Mouse (Mus musculus) c-Kit-positive CD71-positive TER-119-positive erythroid progenitor cells, embryonic 14.5 days (primary cell): ENCODE results near the gene AI854703.
"Not testable (repeated sequence)": the region's sequence is repeated elsewhere in the genome, so short reads cannot be mapped to it uniquely, and the experiment has no call there.

ENCODE experiments used
- DNase-seq: peaks from one replicate; pipeline ENCODE4 v3.0.0-alpha.2; 2013; ENCODE audit warnings: low spot score

The AI854703 gene

GRCm38 (mm10) chr6:48614756-48615155, 11.8 kb upstream of the AI854703 start:
- DNase-seq = no peak

DNA sequence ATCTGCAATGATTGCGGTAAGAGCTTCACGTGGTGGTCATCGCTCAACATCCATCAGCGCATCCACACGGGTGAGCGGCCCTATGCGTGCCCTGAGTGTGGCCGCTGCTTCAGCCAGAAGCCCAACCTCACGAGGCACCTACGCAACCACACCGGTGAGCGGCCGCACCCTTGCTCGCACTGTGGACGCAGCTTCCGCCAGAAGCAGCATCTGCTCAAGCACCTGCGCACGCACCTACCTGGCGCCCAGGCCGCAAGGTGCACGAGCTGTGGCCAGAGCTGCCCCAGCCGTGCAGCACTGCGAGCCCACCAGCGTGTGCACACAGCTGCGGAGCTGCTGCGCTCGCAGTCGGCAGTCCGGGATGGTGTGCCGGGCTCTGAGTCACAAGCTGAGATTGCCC, 6.5 kb upstream of the AI854703 start:
- DNase-seq = no peak

DNA sequence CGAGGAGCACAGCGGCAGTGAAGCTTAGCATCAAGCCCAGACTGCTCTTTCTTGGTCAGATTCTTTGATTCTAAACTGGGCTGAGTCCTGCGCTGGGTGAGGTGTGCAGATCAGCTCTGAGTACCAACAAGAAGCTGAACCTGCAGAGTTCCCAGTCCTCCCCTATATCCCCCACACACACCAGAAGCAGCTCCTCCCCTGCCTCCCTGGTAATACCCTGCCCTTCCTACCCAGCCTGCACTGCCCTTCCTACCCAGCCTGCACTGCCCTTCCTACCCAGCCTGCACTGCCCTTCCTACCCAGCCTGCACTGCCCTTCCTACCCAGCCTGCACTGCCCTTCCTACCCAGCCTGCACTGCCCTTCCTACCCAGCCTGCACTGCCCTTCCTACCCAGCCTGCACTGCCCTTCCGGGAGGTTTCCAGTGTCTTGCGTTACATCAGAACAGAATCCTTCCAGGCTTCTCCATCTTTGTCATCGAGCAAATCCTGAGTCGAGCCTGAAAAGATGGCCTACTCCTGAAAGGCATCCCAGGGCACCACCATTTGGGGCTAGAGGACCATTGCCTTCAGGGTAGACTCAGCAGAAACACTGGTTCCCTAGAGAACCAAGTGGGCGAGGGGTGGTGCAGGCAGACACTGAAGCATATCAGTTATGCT, 4.2 kb upstream of the AI854703 start:
- not testable (repeated sequence) for DNase-seq

DNA sequence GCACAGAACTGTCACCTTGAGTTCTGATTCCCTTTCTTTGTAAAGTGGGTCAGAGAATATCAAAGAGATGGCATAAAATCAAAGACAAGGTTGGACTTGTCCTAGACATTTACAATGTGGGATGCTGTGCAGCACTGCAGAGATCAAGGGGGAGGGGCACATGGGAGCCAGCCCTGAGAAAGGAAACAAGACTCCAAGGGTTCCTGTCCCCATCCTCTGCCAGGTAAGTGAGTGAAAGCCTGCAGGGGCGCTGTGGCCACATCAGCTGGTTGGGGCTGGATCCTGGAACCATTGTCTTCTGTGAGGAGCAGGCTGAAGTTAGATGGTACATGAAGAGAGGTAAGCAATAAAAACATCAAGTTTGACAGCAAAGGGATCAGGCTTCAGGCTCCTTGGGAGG, 3.1 kb upstream of the AI854703 start:
- DNase-seq = no peak

DNA sequence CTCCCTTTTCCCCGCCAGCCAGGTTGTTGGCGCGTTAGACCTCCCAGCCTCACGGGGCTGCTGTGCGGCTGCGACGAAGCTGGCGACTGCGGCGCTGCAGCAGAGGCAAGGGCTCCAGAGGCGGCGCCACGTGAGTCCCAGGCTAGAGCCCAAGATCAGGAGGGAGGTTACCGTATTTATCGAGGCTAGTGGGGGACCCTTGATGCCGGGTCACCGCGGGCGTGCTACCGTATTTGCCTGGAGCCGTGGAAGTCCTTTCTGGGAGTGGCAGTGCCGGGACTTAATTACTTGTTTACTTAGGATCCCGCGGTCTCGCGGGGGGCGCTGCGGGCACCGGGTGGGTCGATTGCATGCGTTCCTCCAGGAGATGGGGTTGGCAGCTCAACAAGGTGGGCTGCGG, 420 bp downstream of the AI854703 start:
- no peak for DNase-seq

DNA sequence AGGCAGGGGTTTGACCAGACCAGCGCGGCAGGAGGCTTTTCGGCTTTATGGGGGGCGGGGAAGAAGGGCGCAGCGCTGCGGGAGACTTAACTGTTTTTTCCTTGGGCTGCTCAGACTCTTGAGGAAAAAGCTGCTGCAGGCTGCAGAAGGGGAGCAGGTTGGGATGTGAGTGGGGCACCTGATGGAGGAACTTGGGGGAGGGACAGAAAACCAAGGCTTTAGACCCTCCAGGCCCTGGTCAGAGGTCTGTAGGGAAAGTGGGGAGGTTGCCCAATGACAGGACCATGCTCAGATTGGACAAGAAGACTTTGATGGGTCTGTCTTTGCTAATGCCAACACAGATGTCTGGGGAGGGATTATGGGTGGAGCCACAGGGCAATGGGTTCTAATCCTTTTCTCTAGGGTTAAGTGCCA, 954 bp downstream of the AI854703 start:
- no peak for DNase-seq

GRCm38 (mm10) chr6:48628377-48628776, 1.8 kb downstream of the AI854703 start:
- no peak for DNase-seq

DNA sequence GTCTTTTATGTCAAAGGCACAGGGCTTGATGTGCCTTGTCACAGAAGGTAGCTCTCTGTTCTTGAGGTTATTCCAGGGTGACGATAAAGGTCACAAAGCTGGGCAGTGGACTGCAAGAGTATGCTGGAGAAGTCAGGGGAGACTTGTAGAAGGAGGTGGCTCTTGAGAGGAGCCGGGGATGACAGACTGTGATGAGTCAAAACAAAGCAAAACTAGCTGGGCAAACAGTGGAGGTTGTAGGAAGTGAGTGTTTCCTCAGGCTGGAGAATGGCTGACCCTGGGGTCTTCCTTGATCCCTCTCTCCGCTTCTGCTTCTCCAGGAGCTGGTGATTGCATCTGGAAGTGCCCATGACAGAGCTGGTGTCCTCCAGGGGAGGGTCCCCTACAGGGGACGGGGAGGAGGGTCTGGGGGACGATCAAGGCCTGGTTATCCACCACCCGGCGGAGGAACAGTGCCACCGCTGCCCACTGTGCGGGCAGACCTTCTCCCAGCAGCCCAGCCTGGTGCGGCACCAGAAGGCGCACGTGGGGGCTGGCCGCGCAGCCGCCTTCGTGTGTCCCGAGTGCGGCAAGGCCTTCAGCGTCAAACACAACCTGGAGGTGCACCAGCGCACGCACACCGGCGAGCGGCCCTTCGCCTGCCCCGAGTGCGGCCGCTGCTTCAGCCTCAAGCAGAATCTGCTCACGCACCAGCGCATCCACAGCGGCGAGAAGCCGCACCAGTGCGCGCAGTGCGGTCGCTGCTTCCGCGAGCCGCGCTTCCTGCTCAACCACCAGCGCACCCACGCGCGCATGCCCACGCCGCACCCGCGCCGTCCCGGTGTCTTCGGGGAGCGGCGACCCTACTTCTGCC, 2.5 kb downstream of the AI854703 start:
- no peak for DNase-seq

GRCm38 (mm10) chr6:48629661-48630034, 3.1 kb downstream of the AI854703 start:
- no peak for DNase-seq

DNA sequence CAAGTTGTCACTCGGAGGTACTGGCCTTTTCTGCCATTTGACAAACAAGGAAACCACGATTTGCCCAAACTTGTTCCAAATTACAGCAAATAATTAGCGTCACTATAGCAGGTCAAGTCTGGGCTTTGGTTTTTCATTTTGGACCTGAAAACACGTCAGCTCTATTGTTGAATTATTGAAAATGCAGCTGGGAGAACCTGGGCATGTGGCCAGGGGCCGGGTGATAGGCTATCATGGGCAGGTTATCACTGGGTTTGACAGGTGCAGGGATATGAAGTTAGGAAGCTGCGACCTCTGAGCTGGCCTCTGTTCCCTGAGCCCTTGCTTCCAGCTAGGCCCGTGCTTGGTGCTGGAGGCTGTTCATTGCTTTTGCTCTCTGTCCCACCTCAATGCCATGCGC, 4.3 kb downstream of the AI854703 start:
- no peak for DNase-seq

- no peak for DNase-seq
Observed at GRCm38 (mm10) chr6:48635105-48635504, 8.5 kb downstream of the AI854703 start.

- DNase-seq = no peak
Observed at GRCm38 (mm10) chr6:48636515-48636914, 10.0 kb downstream of the AI854703 start.

DNA sequence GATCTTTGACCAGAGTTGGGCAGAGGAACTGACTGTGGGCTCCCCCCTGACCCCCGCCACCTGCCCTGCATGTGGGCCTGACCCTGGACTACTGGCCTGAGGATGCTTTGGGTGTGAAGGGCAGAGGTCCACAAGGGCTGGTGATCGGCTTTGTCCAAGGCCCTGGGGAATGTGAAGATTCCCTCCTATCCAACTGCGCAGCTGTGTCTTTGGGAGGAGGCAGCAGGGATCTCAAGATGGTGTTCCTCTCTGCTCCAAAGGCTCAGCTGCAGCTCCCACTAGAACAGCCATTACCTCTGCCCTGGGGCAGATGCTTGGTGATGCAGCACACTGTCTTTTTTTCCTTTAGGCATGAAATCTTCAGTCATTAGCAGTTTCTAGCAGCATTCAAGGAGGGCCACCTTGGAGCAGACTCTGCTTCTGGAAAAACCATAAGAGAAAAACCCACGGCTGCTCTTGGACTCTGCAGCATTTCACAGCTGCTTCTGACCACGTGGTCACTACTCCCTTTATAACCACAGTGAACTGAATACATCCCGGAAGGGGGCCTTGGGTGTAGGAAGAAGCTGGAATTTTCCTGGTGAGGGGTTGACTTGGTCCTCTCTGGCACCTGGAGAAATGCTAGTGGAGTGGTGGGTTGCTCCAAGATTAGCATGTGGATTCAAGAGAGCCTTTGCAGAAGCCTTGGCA, 11.4 kb downstream of the AI854703 start:
- no peak for DNase-seq

DNA sequence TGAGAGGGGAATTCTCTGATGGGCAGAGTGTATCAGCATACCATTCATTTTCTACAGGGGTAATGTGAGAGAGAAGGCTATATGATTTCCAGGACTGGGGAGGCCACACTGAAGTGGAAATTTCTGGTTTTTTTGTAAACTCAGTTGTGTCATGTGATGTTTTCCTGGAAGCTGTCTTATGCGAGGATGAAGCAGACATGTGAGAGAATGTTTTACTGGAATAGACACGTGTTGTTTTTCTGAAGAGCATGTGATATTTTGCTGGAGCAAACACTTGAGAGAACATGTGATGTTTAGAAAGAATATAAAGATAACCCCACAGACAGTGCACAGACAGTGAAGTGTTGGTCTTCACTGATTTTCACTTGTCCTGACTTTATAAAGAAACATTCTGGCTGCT, 12.0 kb downstream of the AI854703 start:
- no peak for DNase-seq

GRCm38 (mm10) chr6:48641391-48641790, 14.8 kb downstream of the AI854703 start:
- DNase-seq = no peak

DNA sequence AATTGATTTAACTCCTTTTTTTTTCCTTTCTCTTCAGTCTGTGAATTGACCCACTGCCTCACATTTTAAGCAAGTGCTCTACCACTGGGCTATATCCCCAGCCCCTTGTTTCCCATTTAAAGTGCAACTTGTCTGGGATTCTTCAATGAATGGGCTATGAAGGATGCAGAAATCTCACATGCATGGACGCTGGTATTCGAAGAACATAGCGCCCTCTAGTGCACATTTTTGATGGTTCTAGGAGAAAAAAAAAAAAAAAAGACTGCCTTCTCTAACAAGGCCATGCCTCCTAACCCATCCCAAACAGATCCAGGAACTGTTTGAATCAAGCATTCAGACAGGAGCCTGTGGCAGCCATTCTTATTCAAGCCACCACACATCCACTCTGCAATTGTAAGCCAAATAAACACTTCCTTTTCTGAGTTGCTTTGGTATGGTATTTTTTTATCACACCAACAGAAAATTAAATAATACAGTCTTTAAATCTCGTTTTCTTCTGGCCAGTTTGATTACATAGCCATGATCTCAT, 16.3 kb downstream of the AI854703 start:
- peak; percentile 29 for DNase-seq

DNA sequence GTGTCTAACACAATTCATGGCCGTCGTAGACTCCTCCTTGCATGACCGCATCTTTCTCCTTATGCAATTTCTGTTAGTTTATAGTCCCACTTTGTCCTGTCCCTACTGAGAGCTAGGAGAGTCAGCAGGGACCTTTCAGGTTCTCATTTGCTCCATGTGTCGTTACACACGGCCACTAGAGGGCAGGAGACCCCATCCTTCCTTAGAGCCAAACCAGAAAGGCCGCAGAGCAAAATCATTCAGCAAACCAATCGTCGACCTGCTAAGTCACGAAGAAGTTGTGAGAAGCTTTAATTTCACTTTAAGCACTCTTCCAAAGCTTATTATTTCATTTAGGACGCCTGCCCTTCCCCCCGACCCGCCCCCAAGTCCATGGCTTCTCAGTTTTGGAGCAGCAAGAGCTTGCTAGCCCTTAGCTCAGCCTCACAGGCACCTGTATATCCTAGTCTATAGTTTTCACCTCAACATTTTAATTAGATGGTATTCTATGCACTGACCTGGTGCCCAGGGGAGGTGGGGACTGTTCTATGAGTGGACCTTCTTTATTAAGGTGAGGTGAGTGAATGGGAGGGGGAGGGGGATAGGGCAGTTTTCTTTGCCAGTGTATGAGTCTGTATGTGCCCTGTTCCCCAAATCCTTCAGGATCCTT, 19.2 kb downstream of the AI854703 start:
- DNase-seq = peak; percentile 49

- DNase-seq = no peak
Observed at GRCm38 (mm10) chr6:48646309-48646690, 19.7 kb downstream of the AI854703 start.

DNA sequence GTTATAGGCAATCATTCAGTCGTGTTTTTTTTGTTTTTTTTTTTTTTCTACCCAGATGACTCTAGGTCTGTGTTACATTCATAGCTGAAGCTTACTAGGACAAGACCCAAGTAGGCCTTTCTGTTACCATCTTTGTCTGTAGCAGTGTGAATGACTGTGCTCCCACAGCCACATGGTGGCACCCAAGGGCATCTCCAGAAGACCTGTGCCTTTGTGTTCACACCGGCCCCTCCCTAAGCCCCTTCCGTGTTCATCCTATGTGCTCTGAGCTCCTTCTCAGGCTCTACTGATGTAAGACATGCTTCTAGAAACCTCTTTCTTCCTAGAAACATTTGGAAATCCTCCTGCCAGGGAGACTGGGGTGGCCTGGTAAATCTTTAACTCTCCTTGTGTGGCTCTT, 20.4 kb downstream of the AI854703 start, which contains the start of gene Gimap8:
Gene Gimap8 (plus strand): TSS at position 240 of the 400 bp plus-strand sequence.
- DNase-seq = no peak

DNA sequence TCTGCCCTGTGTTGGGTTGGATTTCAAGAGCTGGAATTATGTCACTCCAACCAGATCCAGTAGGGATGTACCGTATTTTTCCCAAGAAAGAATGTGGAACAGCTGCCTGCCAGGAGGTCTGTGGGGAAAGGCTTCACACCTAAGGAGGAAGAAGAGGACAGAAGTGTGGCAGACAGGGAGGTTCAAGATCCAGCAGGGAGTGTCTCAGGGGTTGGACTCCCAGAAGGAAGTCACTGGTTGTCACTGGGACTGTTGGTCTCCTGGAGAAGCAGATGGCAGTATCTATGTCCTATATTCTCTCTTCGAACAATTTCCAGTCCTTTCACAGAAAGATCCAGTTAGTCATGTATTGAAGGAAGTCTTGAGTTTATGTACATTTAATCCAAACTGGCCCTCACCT, 21.0 kb downstream of the AI854703 start:
- DNase-seq = no peak

DNA sequence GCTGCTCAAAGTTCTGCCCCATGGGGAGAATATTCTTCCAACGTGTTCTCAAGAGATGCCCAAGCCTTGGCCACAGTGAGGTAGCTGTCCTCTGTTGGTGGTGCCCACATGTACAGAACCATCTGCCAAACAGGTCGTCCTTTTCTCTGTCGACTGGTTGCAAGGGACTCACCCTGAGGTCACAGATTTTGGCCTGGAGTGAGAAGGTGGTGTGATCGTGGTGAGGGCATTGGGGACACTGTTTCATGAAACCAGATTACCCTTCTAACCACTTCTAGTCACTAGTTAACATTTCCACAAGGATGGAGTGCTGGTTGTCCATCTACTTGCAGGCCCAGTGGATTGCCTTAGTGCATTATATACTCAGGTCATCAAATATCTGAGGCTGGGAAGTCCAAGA, 22.2 kb downstream of the AI854703 start:
- DNase-seq = no peak

DNA sequence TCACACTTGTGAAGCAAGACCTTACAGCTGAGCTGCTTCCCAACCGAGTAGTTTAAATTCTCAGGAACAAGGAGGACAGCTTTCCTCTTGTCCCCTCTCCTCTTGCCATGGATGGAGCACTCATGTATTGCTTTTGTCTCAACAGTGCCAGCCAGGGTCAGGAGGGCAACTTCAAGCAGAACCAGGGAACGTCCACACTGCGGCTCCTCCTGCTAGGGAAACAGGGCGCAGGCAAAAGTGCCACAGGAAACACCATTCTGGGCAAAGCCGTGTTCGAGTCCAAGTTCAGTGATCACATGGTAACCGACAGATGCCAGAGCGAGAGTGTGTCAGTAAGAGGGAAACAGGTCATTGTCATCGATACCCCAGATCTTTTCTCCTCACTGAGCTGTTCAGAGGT, 23.5 kb downstream of the AI854703 start:
- no peak for DNase-seq
